Mouse (Mus musculus) forebrain, postnatal 0 days (tissue): Measurements from ENCODE around the gene Calhm3. TPM values are rescaled to one million over a fixed set of nuclear protein-coding genes. Genes with fewer than 3 reads are reported as not detected.

Experiments used
- ATAC-seq: fragments of 200-750 bp; cut with Nextera tagmentation; 2 replicates; pipeline ENCODE4 v1.8.0; 2017; ENCODE audit warnings: mild to moderate bottlenecking, moderate library complexity
- DNase-seq: peaks from one replicate; pipeline ENCODE4 v3.0.0-alpha.2; 2015
- H3K27ac ChIP-seq: fragments of 300-500 bp; sonication (generic); 2 replicates; pipeline ENCODE4 v1.5.1; 2014; ENCODE audit warnings: low read depth, mild to moderate bottlenecking, antibody characterized with exemption, low read length, moderate library complexity, mixed read lengths
- H3K27me3 ChIP-seq: fragments of 300-500 bp; sonication (generic); 2 replicates; pipeline ENCODE4 v1.6.1; 2014; ENCODE audit warnings: mild to moderate bottlenecking, low read length, mixed read lengths; ENCODE audit not compliant: insufficient read depth
- H3K36me3 ChIP-seq: fragments of 300-500 bp; sonication (generic); 2 replicates; pipeline ENCODE4 v1.6.1; 2014; ENCODE audit warnings: mild to moderate bottlenecking, moderate library complexity; ENCODE audit not compliant: insufficient read depth
- H3K4me1 ChIP-seq: fragments of 300-500 bp; sonication (generic); 2 replicates; pipeline ENCODE4 v1.6.1; 2014; ENCODE audit warnings: antibody characterized with exemption; ENCODE audit not compliant: insufficient read depth
- H3K4me2 ChIP-seq: fragments of 300-500 bp; sonication (generic); 2 replicates; pipeline ENCODE4 v1.6.1; 2014; ENCODE audit warnings: low read depth, mild to moderate bottlenecking, moderate library complexity
- H3K4me3 ChIP-seq: fragments of 300-500 bp; sonication (generic); 2 replicates; pipeline ENCODE4 v1.5.1; 2014; ENCODE audit warnings: low read depth, low read length, mixed read lengths
- H3K9ac ChIP-seq: fragments of 300-500 bp; sonication (generic); 2 replicates; pipeline ENCODE4 v1.6.1; 2014; ENCODE audit warnings: mild to moderate bottlenecking
- H3K9me3 ChIP-seq: fragments of 300-500 bp; sonication (generic); 2 replicates; pipeline ENCODE4 v1.6.1; 2016; ENCODE audit warnings: low read length
- CTCF ChIP-seq: sonication (generic); IDR thresholded peaks from 2 replicates; pipeline ENCODE4 v1.5.1; 2016; ENCODE audit warnings: antibody characterized with exemption, control low read depth, low read depth
- WGBS: fragments of 180-500 bp; shearing (Covaris S2); extraction: QIAGEN DNeasy Blood & Tissue Kit; methylation state at CpG from one replicate; pipeline ENCODE4 v1.1.7; 2014; 5-methylcytosine and 5-hydroxymethylcytosine counted together
- polyA plus RNA-seq: library from polyadenylated mRNA; unstranded; fragments of >200 nt; fragmentation: Nextera tagmentation; extraction: Ambion mirVana; gene quantifications from 2 replicates; pipeline ENCODE4 v1.2.1, GENCODE M21; 2015
- total RNA-seq: library from RNA; depleted of rRNA; stranded (reverse); fragments of >200 nt; gene quantifications from 2 replicates; pipeline ENCODE4 v1.2.3, GENCODE M21; 2014

Calhm3 gene
- total and polyA plus RNA-seq, 2 experiments from 2014 or later: 0.19 TPM; not detected in 1

DNA sequence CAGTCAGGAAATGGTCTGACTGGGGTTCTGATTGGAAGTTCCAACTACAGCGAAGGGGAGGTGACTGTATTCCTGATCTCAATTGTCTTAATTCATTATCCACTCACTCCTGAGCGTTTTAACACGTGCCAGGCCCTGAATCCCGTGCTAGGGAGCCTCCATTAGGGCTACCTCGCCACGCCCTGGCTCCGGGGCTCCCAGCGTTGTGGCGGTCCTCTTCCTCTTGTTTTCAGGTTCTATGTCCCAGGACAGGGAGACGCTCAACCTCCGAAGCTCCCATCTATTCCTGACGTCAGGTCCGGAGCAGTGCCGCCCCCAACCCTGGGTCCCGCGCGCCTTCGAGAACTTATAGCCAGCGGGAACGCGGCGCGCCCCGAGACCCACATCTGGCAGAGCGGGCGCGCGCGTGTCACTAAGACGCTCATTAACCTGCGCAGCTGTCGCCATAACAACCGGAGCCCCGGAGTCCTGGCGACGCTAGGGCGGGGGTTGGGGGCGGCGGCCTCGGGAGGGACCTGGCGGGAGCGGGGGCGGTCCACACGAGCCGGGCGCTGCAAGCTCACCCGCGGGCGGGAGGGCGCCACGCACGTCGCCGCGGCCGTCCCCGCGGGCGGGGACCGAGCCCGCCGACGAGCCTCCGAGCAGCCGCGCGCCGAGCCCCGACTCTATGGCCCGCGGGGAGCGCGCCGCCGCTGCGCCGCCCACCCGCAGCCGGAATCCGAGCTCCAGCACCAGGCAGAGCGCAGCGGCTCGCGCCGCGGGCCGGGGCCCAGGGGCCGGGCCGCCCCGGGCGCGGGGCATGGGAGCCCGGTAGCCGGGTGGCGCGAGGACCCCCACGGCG is 21.1 kb upstream of the Calhm3 start, which contains the start of gene Neurl1a:
Gene Neurl1a, plus strand, starts transcription at position 390 of the 841 bp plus-strand sequence.
- peak; percentile 84 for DNase-seq
- 2% methylated on average over 85 of the region's 98 CpGs for WGBS
- H3K27ac ChIP-seq: peak within 1 kb of the TSS; percentile 83
- peak within 1 kb of the TSS; percentile 64 for H3K9ac ChIP-seq
- H3K27me3 ChIP-seq: no peaks in the 10 kb centered on the region; the same call in 1 of the 2 replicates
- peak within 1 kb of the TSS; percentile 75 for H3K4me3 ChIP-seq
- peak within 1 kb of the TSS; percentile 88 for H3K4me2 ChIP-seq
- ATAC-seq: peak; percentile 83
- H3K36me3 ChIP-seq: no peaks in the 10 kb centered on the region
- peaks cover 2% of the 10 kb centered on the region; the same call in 1 of the 2 replicates for H3K4me1 ChIP-seq
- no peak for TF ChIP-seq CTCF
- H3K9me3 ChIP-seq: no peaks in the 10 kb centered on the region

DNA sequence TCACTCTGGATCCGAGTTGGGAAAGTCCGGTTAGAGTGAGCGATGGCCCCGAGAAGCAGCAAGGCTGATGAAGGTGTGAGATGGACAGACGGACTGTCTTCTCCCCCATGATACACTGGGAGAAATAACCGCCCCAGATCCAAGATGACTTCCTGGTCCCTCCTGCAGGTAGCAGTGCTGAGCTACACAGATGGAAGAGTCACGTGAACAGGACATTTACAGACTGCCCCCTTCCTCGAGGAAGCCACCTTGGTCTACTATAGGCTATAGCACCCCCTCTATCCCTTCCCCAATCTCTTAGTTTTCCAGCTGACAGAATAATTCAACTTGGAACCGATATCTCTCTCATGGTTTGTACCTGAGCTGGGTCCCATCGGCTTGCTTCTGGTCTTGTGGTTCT is 20.4 kb upstream of the Calhm3 start:
- H3K36me3 ChIP-seq: no peaks in the 10 kb centered on the region
- WGBS: 22% methylated on average over 10 of the region's 10 CpGs
- peak; percentile 55 for DNase-seq
- H3K9me3 ChIP-seq: no peaks in the 10 kb centered on the region
- H3K4me3 ChIP-seq: peak overlapping the region; percentile 75
- peaks cover 2% of the 10 kb centered on the region; the same call in 1 of the 2 replicates for H3K4me1 ChIP-seq
- H3K27ac ChIP-seq: 0 out of 2 replicates have a peak overlapping the region, but pooled peaks have one; percentile 83
- peak; percentile 69 for TF ChIP-seq CTCF
- no peaks in the 10 kb centered on the region; the same call in 1 of the 2 replicates for H3K27me3 ChIP-seq
- peak; percentile 48; the same call in 1 of the 2 replicates for ATAC-seq
- peak overlapping the region; percentile 88 for H3K4me2 ChIP-seq
- H3K9ac ChIP-seq: no peak overlapping the region

DNA sequence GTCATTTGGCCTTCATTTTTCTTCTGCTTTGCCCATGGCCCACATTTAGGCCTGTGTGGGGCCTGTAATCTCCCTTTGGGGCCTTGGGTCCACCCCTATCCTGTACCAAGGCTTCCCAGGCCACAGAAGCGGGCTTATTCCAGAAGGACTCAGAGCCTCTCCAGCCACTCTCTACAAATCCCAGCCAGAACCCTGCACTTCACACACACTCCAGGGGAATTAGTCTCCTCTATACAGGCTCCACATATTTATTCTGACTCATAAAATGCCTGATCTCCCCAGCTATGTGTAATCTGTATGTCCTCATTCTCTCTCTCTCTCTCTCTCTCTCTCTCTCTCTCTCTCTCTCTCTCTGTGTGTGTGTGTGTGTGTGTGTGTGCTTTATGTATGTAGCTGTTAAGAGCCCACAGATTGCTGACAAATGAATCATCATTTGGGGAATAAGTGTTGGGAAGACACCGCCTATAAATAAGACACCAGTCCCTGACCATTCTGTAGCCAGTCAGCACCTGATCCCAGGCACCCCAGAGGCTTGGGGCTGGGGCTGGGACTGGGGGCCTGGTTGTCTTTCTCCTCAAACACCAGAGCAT is 19.4 kb upstream of the Calhm3 start:
- Histone ChIP-seq H3K4me3 (no peak overlapping the region), H3K4me1 (peaks cover 2% of the 10 kb centered on the region; the same call in 1 of the 2 replicates), H3K27me3 (no peaks in the 10 kb centered on the region; the same call in 1 of the 2 replicates), H3K9ac (no peak overlapping the region), H3K9me3 (no peaks in the 10 kb centered on the region), H3K4me2 (no peak overlapping the region), H3K36me3 (no peaks in the 10 kb centered on the region), H3K27ac (no peak overlapping the region)
- DNase-seq (no peak), ATAC-seq (no peak)
- TF ChIP-seq CTCF: no peak
- WGBS: 82% methylated on average over 2 of the region's 2 CpGs

DNA sequence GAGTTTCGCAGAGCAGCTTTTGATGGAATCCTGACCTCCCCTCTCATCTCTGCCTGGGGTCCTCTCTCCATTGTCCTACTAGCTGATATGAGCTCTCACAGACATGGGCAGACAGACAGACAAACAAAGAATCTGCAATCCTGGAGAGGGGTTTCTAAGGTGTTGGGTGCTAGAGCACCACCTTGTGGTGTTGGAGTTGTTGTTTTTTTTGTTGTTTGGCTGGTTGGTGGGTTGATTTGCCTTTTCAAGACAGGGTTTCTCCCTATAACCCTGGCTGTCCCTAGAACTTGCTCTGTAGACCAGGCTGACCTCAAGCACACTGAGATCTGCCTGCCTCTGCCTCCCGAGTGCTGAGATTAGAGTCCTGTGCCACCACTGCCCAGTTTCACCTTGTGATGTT is 17.9 kb upstream of the Calhm3 start:
- WGBS: 80% methylated on average over 2 of the region's 2 CpGs
- Histone ChIP-seq H3K4me2 (no peak overlapping the region), H3K9ac (no peak overlapping the region), H3K36me3 (no peaks in the 10 kb centered on the region), H3K4me3 (no peak overlapping the region), H3K27ac (no peak overlapping the region), H3K27me3 (no peaks in the 10 kb centered on the region), H3K4me1 (peaks cover 2% of the 10 kb centered on the region; the same call in 1 of the 2 replicates), H3K9me3 (no peaks in the 10 kb centered on the region)
- DNase-seq (no peak), ATAC-seq (no peak)
- TF ChIP-seq CTCF: peak; percentile 29; the same call in 1 of the 2 replicates

DNA sequence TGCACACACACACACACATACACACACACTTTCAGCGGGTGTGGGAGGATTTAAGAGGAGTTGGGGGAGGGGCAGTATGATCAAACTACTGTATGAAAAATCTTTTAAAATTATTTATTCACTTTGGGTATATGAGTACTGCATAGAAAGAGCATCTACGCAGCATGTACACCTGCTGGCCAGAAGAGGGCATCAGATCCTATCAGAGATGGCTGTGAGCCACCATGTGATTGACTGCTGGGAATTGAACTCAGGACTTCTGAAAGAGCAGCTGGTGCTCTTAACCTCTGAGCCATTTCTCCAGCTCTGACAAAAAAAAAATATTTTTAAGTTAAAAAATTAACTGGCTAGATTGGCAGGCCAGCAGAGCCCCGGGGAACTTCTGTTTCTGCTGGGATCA is 17.0 kb upstream of the Calhm3 start:
- Histone ChIP-seq H3K36me3 (no peaks in the 10 kb centered on the region), H3K9ac (no peak overlapping the region), H3K4me2 (no peak overlapping the region), H3K27me3 (no peaks in the 10 kb centered on the region), H3K4me1 (peaks cover 2% of the 10 kb centered on the region; the same call in 1 of the 2 replicates), H3K9me3 (no peaks in the 10 kb centered on the region), H3K27ac (no peak overlapping the region), H3K4me3 (no peak overlapping the region)
- WGBS: 62% methylated on average over 3 of the region's 3 CpGs
- peak; percentile 61 for TF ChIP-seq CTCF
- DNase-seq: peak; percentile 27
- no peak for ATAC-seq

DNA sequence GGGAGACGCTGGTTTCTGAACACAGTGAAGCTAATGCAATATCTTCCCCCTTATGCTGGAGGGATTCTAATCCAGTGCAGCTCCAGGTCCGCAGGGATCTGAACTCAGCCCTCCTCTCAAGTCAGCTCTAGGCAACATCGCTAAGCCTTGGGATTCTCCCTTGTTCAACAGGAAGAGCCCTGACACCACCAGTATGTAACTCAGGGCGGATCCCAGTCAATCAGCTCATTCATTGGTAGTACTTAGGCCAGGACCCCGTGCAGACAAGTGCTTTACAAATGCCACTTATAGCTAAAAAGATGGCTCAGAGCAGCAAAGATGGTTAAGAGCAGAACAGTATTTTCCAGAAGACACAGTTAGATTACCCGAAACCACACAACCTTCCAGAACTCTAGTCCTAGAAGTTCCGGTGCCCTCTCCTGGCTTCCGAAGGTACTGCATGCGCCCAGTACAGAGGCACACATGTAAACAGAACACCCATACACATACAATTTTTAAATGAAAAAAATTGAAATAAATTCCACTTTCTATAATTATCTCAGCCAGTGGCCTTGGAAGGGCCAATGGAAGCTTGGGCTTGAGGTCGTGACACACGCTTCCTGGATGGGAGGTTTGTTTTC is 11.3 kb upstream of the Calhm3 start:
- no peaks in the 10 kb centered on the region for H3K9me3 ChIP-seq
- H3K27ac ChIP-seq: no peak overlapping the region
- H3K27me3 ChIP-seq: peaks cover 5% of the 10 kb centered on the region; the same call in 1 of the 2 replicates
- no peaks in the 10 kb centered on the region for H3K36me3 ChIP-seq
- H3K4me1 ChIP-seq: no peaks in the 10 kb centered on the region
- DNase-seq (peak; percentile 89), ATAC-seq (peak; percentile 76)
- H3K9ac ChIP-seq: no peak overlapping the region
- 19% methylated on average over 11 of the region's 11 CpGs for WGBS
- H3K4me2 ChIP-seq: peak overlapping the region; percentile 20
- no peak overlapping the region for H3K4me3 ChIP-seq
- peak; percentile 87 for TF ChIP-seq CTCF
